Mouse (Mus musculus): ENCODE measurements around the gene Sap30bp. TPM values are rescaled to one million over a fixed set of nuclear protein-coding genes. Genes with fewer than 3 reads are reported as not detected.

Gene Sap30bp
- total and polyA plus RNA-seq, 3 experiments: 49.1 to 69.2 TPM; not detected in 1

DNA sequence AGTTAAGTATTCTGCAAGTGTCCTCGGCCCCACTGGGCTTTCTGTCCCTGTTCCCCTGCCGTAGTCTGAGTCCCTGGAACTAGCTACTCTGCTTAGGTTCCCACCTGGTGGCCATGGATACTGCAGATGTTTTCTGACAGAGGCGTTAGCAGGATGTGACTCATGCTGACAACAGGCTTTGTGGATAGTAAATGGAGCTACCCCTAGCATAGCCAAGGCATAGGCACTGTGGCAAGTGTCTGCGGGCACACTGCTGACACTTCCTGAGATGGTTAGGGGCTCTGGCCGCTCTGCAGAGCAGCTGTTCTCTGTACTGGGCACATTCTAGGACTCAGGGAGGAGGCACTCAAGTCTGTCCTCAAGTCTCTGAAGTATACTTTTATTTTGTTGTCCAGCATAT lies 21.6 kb downstream of the Sap30bp start:
- Histone ChIP-seq H3K9ac (ENCODE audit: control insufficient read depth, low read depth, low read length, poor library complexity, severe bottlenecking) (no peak overlapping the region), H3K27ac (ENCODE audit: control insufficient read depth, low read depth, low read length) (no peak overlapping the region), H3K4me3 (ENCODE audit: control insufficient read depth in 1 of 2, insufficient read depth in 1 of 2, low read depth in 2 of 2, low read length in 2 of 2) (no peak overlapping the region), H3K27me3 (ENCODE audit: control insufficient read depth in 1 of 2, insufficient read depth in 2 of 2, low read length in 2 of 2) (no peaks in the 10 kb centered on the region), H3K36me3 (ENCODE audit: control insufficient read depth in 1 of 2, insufficient read depth in 2 of 2, low read length in 2 of 2) (peaks cover 0 to 11% of the 10 kb centered on the region in 2 experiments; a peak in 2 of 4 replicates), H3K4me1 (ENCODE audit: control insufficient read depth in 1 of 2, insufficient read depth in 2 of 2, low read length in 2 of 2) (no peaks in the 10 kb centered on the region), H3K79me2 (ENCODE audit: control insufficient read depth, insufficient read depth, low read length, poor library complexity) (no peaks in the 10 kb centered on the region), H3K9me3 (replicated peaks; ENCODE audit: insufficient read depth, low read length) (no peaks in the 10 kb centered on the region)
- TF ChIP-seq TAL1 (IDR thresholded peaks at IDR 0.05; ENCODE audit: low read length) (no peak), UBTF (IDR thresholded peaks at IDR 0.05; ENCODE audit: borderline replicate concordance, insufficient read depth, low read depth, low read length) (no peak), BHLHE40 (IDR thresholded peaks at IDR 0.05; ENCODE audit: borderline replicate concordance, low read depth, low read length) (no peak), RCOR1 (IDR thresholded peaks at IDR 0.05; ENCODE audit: low read depth, low read length) (no peak), SMC3 (IDR thresholded peaks at IDR 0.05; ENCODE audit: low read depth, low read length) (no peak), MEF2A (IDR thresholded peaks at IDR 0.05; ENCODE audit: extremely low read depth, insufficient replicate concordance, low read depth, low read length, poor library complexity, severe bottlenecking) (no peak), MAX (IDR thresholded peaks at IDR 0.05; ENCODE audit: low read length) (no peak)
- no peak for DNase-seq (ENCODE audit: low read depth, low spot score)

DNA sequence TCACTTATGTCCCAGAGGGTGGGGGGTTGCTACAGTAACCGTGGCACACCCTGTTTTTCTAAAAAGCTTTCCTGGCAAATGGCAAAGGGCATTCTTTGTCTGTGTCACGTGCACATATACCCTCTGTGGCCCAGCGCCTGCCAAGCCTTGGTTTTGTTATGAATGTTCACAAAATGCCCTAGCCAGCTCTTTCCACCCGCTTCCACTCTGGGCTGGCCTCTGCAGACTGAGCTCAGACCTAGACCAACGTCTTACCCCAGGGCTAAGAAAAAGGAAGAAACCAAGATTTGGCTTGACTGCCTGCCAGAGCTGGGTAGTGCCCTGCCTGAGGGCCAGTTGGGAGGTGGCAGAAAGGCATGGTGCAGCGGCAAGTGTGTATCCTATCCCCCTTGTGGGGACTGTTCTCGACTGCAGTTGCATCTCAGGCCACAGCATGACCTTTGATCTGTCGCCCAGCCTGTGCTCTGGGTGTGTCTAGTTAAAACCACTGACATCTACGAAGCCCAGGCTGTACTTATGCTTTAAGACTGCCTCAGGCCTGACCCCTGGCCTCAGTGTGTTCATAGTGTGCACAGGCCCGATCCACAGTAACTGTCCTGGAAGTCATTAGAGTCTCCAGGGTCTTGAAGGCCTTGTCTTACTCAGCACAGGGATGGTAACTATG lies 22.2 kb downstream of the Sap30bp start:
- H3K9ac ChIP-seq (ENCODE audit: control insufficient read depth, low read depth, low read length, poor library complexity, severe bottlenecking): no peak overlapping the region
- no peaks in the 10 kb centered on the region for H3K9me3 ChIP-seq (replicated peaks; ENCODE audit: insufficient read depth, low read length)
- H3K27me3 ChIP-seq (ENCODE audit: control insufficient read depth in 1 of 2, insufficient read depth in 2 of 2, low read length in 2 of 2): no peaks in the 10 kb centered on the region
- peaks cover 0 to 11% of the 10 kb centered on the region in 2 experiments; a peak in 2 of 4 replicates for H3K36me3 ChIP-seq (ENCODE audit: control insufficient read depth in 1 of 2, insufficient read depth in 2 of 2, low read length in 2 of 2)
- no peak for TF ChIP-seq CHD2 (IDR thresholded peaks at IDR 0.05; ENCODE audit: low read length)
- TF ChIP-seq HCFC1 (IDR thresholded peaks at IDR 0.05; ENCODE audit: low read depth, low read length): no peak
- TF ChIP-seq MAX (IDR thresholded peaks at IDR 0.05; ENCODE audit: low read length): no peak
- no peak for TF ChIP-seq MYB (IDR thresholded peaks at IDR 0.05; ENCODE audit: low read depth, low read length)
- TF ChIP-seq ELF1 (IDR thresholded peaks at IDR 0.05; ENCODE audit: low read depth, low read length): no peak
- H3K79me2 ChIP-seq (ENCODE audit: control insufficient read depth, insufficient read depth, low read length, poor library complexity): no peaks in the 10 kb centered on the region
- H3K27ac ChIP-seq (ENCODE audit: control insufficient read depth, low read depth, low read length): no peak overlapping the region
- no peaks in the 10 kb centered on the region for H3K4me1 ChIP-seq (ENCODE audit: control insufficient read depth in 1 of 2, insufficient read depth in 2 of 2, low read length in 2 of 2)
- no peak overlapping the region for H3K4me3 ChIP-seq (ENCODE audit: control insufficient read depth in 1 of 2, insufficient read depth in 1 of 2, low read depth in 2 of 2, low read length in 2 of 2)
- DNase-seq (ENCODE audit: low read depth, low spot score): no peak

DNA sequence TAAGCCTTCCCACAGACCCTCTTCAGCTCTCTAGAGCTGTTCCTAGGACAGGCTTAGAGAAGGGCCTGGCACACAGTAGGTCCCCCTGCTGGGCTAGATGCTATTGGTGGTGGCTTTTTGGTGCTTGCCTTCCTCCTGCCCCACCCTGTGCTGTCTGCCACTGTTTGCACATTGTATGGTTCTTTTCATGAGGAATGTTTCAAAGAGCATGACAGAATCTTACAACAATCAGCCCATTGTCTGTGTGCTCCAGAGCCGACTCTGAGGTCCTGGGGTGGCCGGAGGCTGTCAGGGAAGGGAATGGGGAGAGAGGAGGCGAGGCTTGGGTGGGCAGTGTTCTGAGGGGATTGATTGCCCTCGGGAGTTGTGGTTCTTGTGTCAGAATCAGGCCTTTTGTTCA lies 23.4 kb downstream of the Sap30bp start:
- Histone ChIP-seq H3K79me2 (ENCODE audit: control insufficient read depth, insufficient read depth, low read length, poor library complexity) (no peaks in the 10 kb centered on the region), H3K9me3 (replicated peaks; ENCODE audit: insufficient read depth, low read length) (no peaks in the 10 kb centered on the region), H3K4me3 (ENCODE audit: control insufficient read depth in 1 of 2, insufficient read depth in 1 of 2, low read depth in 2 of 2, low read length in 2 of 2) (no peak overlapping the region), H3K36me3 (ENCODE audit: control insufficient read depth in 1 of 2, insufficient read depth in 2 of 2, low read length in 2 of 2) (peaks cover 0 to 11% of the 10 kb centered on the region in 2 experiments; a peak in 2 of 4 replicates), H3K27ac (ENCODE audit: control insufficient read depth, low read depth, low read length) (no peak overlapping the region), H3K27me3 (ENCODE audit: control insufficient read depth in 1 of 2, insufficient read depth in 2 of 2, low read length in 2 of 2) (no peaks in the 10 kb centered on the region), H3K4me1 (ENCODE audit: control insufficient read depth in 1 of 2, insufficient read depth in 2 of 2, low read length in 2 of 2) (no peaks in the 10 kb centered on the region), H3K9ac (ENCODE audit: control insufficient read depth, low read depth, low read length, poor library complexity, severe bottlenecking) (no peak overlapping the region)
- TF ChIP-seq ZKSCAN1 (IDR thresholded peaks at IDR 0.05; ENCODE audit: low read depth, low read length) (peak; percentile 74), CHD1 (IDR thresholded peaks at IDR 0.05; ENCODE audit: low read depth, low read length) (no peak), UBTF (IDR thresholded peaks at IDR 0.05; ENCODE audit: borderline replicate concordance, insufficient read depth, low read depth, low read length) (no peak)
- no peak for DNase-seq (ENCODE audit: low read depth, low spot score)

All from MEL (cell line).